Mouse (Mus musculus) C2C12 (cell line): ENCODE measurements around the gene Nudt17.

Source experiments
- MAX ChIP-seq: IDR thresholded peaks from one replicate; pipeline ENCODE4 v1.6.1; 2011; ENCODE audit warnings: mild to moderate bottlenecking, control low read depth
- USF1 ChIP-seq: IDR thresholded peaks from one replicate; pipeline ENCODE4 v1.6.1; 2011; ENCODE audit warnings: low read depth, mild to moderate bottlenecking, control low read depth, moderate library complexity

GRCm38 (mm10) chr3:96730785-96731184 lies 22.4 kb upstream of the Nudt17 start:
- no peak for TF ChIP-seq USF1
- no peak for TF ChIP-seq MAX
